Mouse (Mus musculus): ENCODE results near the gene Gnai3.

The Gnai3 gene

GRCm38 (mm10) chr3:108145534-108146445 is at the start of gene Gnai3:
Gene Gnai3 (minus strand): TSS chr3:108146146.
- peak; percentile 92 to 94 for DNase-seq (ENCODE audit: low spot score in 2 of 2)

- DNase-seq (ENCODE audit: low spot score in 2 of 2), result no peak
Measured at GRCm38 (mm10) chr3:108195287-108195686, 49.3 kb upstream of the Gnai3 start.

- DNase-seq (ENCODE audit: low spot score in 2 of 2), result no peak
Measured at GRCm38 (mm10) chr3:108193686-108194085, 47.7 kb upstream of the Gnai3 start.

GRCm38 (mm10) chr3:108189897-108190296 is 44.0 kb upstream of the Gnai3 start:
- DNase-seq (ENCODE audit: low spot score in 2 of 2), result no peak

GRCm38 (mm10) chr3:108188716-108189490 is 43.0 kb upstream of the Gnai3 start:
- DNase-seq (ENCODE audit: low spot score in 2 of 2), result no peak

- no peak for DNase-seq (ENCODE audit: low spot score in 2 of 2)
Measured at GRCm38 (mm10) chr3:108187111-108187795, 41.3 kb upstream of the Gnai3 start.

- DNase-seq (ENCODE audit: low spot score in 2 of 2), result no peak
Measured at GRCm38 (mm10) chr3:108186098-108187047, 40.4 kb upstream of the Gnai3 start, which contains the start of gene Amigo1. Gene Amigo1 (plus strand): TSS chr3:108186335.

GRCm38 (mm10) chr3:108185460-108186097 is 39.6 kb upstream of the Gnai3 start:
- DNase-seq (ENCODE audit: low spot score in 2 of 2), result no peak

- no peak for DNase-seq (ENCODE audit: low spot score in 2 of 2)
Measured at GRCm38 (mm10) chr3:108184742-108185141, 38.8 kb upstream of the Gnai3 start.

- no peak for DNase-seq (ENCODE audit: low spot score in 2 of 2)
Measured at GRCm38 (mm10) chr3:108180514-108180913, 34.6 kb upstream of the Gnai3 start.

- DNase-seq (ENCODE audit: low spot score in 2 of 2), result no peak
Measured at GRCm38 (mm10) chr3:108178756-108179715, 33.1 kb upstream of the Gnai3 start.

- no peak for DNase-seq (ENCODE audit: low spot score in 2 of 2)
Measured at GRCm38 (mm10) chr3:108174672-108175531, 29.0 kb upstream of the Gnai3 start.

GRCm38 (mm10) chr3:108169199-108169598 is 23.3 kb upstream of the Gnai3 start:
- no peak for DNase-seq (ENCODE audit: low spot score in 2 of 2)

- DNase-seq (ENCODE audit: low spot score in 2 of 2), result no peak
Measured at GRCm38 (mm10) chr3:108167499-108167898, 21.6 kb upstream of the Gnai3 start.

- peak in 1 of 2 experiments; percentile 19 for DNase-seq (ENCODE audit: low spot score in 2 of 2)
Measured at GRCm38 (mm10) chr3:108166486-108167211, 20.7 kb upstream of the Gnai3 start.

GRCm38 (mm10) chr3:108165532-108166315 is 19.8 kb upstream of the Gnai3 start:
- no peak for DNase-seq (ENCODE audit: low spot score in 2 of 2)

- peak; percentile 65 to 67 for DNase-seq (ENCODE audit: low spot score in 2 of 2)
Measured at GRCm38 (mm10) chr3:108164807-108165206, 18.9 kb upstream of the Gnai3 start.
